Mouse (Mus musculus): ENCODE results near the gene Tmem233. TPM values are rescaled to one million over a fixed set of nuclear protein-coding genes. Genes with fewer than 3 reads are reported as not detected.

Gene Tmem233
- polyA plus RNA-seq, 1 experiment from 2014 or later, result not detected

- 77% methylated on average over 8 of the region's 8 CpGs for WGBS
- no peak overlapping the region for H3K4me3 ChIP-seq
- H3K27me3 ChIP-seq, result no peaks in the 10 kb centered on the region
- no peak overlapping the region for H3K9ac ChIP-seq
- no peak for ATAC-seq (ENCODE audit: low read depth)
- H3K4me2 ChIP-seq, result no peak overlapping the region
- H3K4me1 ChIP-seq (replicated peaks), result no peaks in the 10 kb centered on the region
- H3K36me3 ChIP-seq, result peaks cover 66% of the 10 kb centered on the region
- H3K27ac ChIP-seq (replicated peaks), result no peak overlapping the region
- no peaks in the 10 kb centered on the region for H3K9me3 ChIP-seq
Observed at GRCm38 (mm10) chr5:116013821-116014220, 69.2 kb downstream of the Tmem233 start.

GRCm38 (mm10) chr5:116012503-116012902, 70.5 kb downstream of the Tmem233 start:
- Histone ChIP-seq H3K27ac (replicated peaks) (no peak overlapping the region), H3K4me3 (no peak overlapping the region), H3K4me2 (no peak overlapping the region), H3K36me3 (peaks cover 52% of the 10 kb centered on the region), H3K9ac (no peak overlapping the region), H3K4me1 (replicated peaks) (no peaks in the 10 kb centered on the region), H3K27me3 (no peaks in the 10 kb centered on the region), H3K9me3 (no peaks in the 10 kb centered on the region)
- no peak for ATAC-seq (ENCODE audit: low read depth)
- WGBS, result 93% methylated on average over 7 of the region's 7 CpGs

- Histone ChIP-seq H3K36me3 (peaks cover 44% of the 10 kb centered on the region), H3K4me2 (no peak overlapping the region), H3K27me3 (no peaks in the 10 kb centered on the region), H3K9ac (no peak overlapping the region), H3K27ac (replicated peaks) (no peak overlapping the region), H3K4me1 (replicated peaks) (no peaks in the 10 kb centered on the region), H3K9me3 (no peaks in the 10 kb centered on the region), H3K4me3 (no peak overlapping the region)
- no peak for ATAC-seq (ENCODE audit: low read depth)
- 94% methylated on average over 7 of the region's 7 CpGs for WGBS
Observed at GRCm38 (mm10) chr5:116011700-116012099, 71.3 kb downstream of the Tmem233 start.

- Histone ChIP-seq H3K4me2 (no peak overlapping the region), H3K4me3 (no peak overlapping the region), H3K36me3 (peaks cover 28% of the 10 kb centered on the region), H3K4me1 (replicated peaks) (no peaks in the 10 kb centered on the region), H3K9me3 (no peaks in the 10 kb centered on the region), H3K27me3 (no peaks in the 10 kb centered on the region), H3K27ac (replicated peaks) (no peak overlapping the region), H3K9ac (no peak overlapping the region)
- 81% methylated on average over 2 of the region's 2 CpGs for WGBS
- no peak for ATAC-seq (ENCODE audit: low read depth)
Observed at GRCm38 (mm10) chr5:116009884-116010627, 73.0 kb downstream of the Tmem233 start.

- Histone ChIP-seq H3K9me3 (no peaks in the 10 kb centered on the region), H3K27ac (replicated peaks) (no peak overlapping the region), H3K27me3 (no peaks in the 10 kb centered on the region), H3K4me1 (replicated peaks) (peaks cover 5% of the 10 kb centered on the region), H3K4me3 (no peak overlapping the region), H3K4me2 (no peak overlapping the region), H3K36me3 (peaks cover 20% of the 10 kb centered on the region), H3K9ac (no peak overlapping the region)
- 86% methylated on average over 15 of the region's 15 CpGs for WGBS
- ATAC-seq (ENCODE audit: low read depth), result no peak
Observed at GRCm38 (mm10) chr5:116009091-116009851, 73.8 kb downstream of the Tmem233 start.

- peaks cover 14% of the 10 kb centered on the region for H3K4me1 ChIP-seq (replicated peaks)
- no peaks in the 10 kb centered on the region for H3K9me3 ChIP-seq
- no peaks in the 10 kb centered on the region for H3K27me3 ChIP-seq
- WGBS, result 86% methylated on average over 13 of the region's 13 CpGs
- H3K9ac ChIP-seq, result no peak overlapping the region
- H3K27ac ChIP-seq (replicated peaks), result no peak overlapping the region
- H3K36me3 ChIP-seq, result peaks cover 5% of the 10 kb centered on the region
- ATAC-seq (ENCODE audit: low read depth), result no peak
- H3K4me3 ChIP-seq, result no peak overlapping the region
- H3K4me2 ChIP-seq, result no peak overlapping the region
Observed at GRCm38 (mm10) chr5:116007723-116008122, 75.3 kb downstream of the Tmem233 start.

- no peaks in the 10 kb centered on the region for H3K36me3 ChIP-seq
- H3K9ac ChIP-seq, result no peak overlapping the region
- H3K4me2 ChIP-seq, result no peak overlapping the region
- ATAC-seq (ENCODE audit: low read depth), result no peak
- no peaks in the 10 kb centered on the region for H3K27me3 ChIP-seq
- no peak overlapping the region for H3K4me3 ChIP-seq
- no peak overlapping the region for H3K27ac ChIP-seq (replicated peaks)
- no peaks in the 10 kb centered on the region for H3K9me3 ChIP-seq
- WGBS, result 62% methylated on average over 22 of the region's 22 CpGs
- H3K4me1 ChIP-seq (replicated peaks), result peaks cover 14% of the 10 kb centered on the region
Observed at GRCm38 (mm10) chr5:116006324-116007099, 76.5 kb downstream of the Tmem233 start.

GRCm38 (mm10) chr5:116004271-116004670, 78.8 kb downstream of the Tmem233 start:
- Histone ChIP-seq H3K27ac (replicated peaks) (peak overlapping the region; percentile 46; the same call in 1 of the 2 replicates), H3K4me2 (peak overlapping the region; percentile 20), H3K4me3 (no peak overlapping the region), H3K27me3 (no peaks in the 10 kb centered on the region), H3K36me3 (no peaks in the 10 kb centered on the region), H3K9ac (no peak overlapping the region), H3K4me1 (replicated peaks) (peaks cover 14% of the 10 kb centered on the region), H3K9me3 (no peaks in the 10 kb centered on the region)
- 81% methylated on average over 10 of the region's 10 CpGs for WGBS
- 0 out of 2 replicates have a peak, but pooled peaks have one; percentile 19 for ATAC-seq (ENCODE audit: low read depth)

GRCm38 (mm10) chr5:116003825-116004224, 79.2 kb downstream of the Tmem233 start:
- Histone ChIP-seq H3K36me3 (no peaks in the 10 kb centered on the region), H3K27ac (replicated peaks) (peak overlapping the region; percentile 46), H3K27me3 (no peaks in the 10 kb centered on the region), H3K4me2 (peak overlapping the region; percentile 20), H3K4me3 (no peak overlapping the region), H3K9me3 (no peaks in the 10 kb centered on the region), H3K4me1 (replicated peaks) (peaks cover 14% of the 10 kb centered on the region), H3K9ac (no peak overlapping the region)
- ATAC-seq (ENCODE audit: low read depth), result 0 out of 2 replicates have a peak, but pooled peaks have one; percentile 32
- WGBS, result 42% methylated on average over 13 of the region's 13 CpGs

- 87% methylated on average over 8 of the region's 8 CpGs for WGBS
- H3K4me3 ChIP-seq, result no peak overlapping the region
- no peak overlapping the region for H3K9ac ChIP-seq
- no peak overlapping the region for H3K4me2 ChIP-seq
- ATAC-seq (ENCODE audit: low read depth), result no peak
- H3K4me1 ChIP-seq (replicated peaks), result peaks cover 14% of the 10 kb centered on the region
- no peaks in the 10 kb centered on the region for H3K36me3 ChIP-seq
- no peak overlapping the region for H3K27ac ChIP-seq (replicated peaks)
- no peaks in the 10 kb centered on the region for H3K27me3 ChIP-seq
- no peaks in the 10 kb centered on the region for H3K9me3 ChIP-seq
Observed at GRCm38 (mm10) chr5:116003154-116003553, 79.9 kb downstream of the Tmem233 start.

- Histone ChIP-seq H3K9me3 (no peaks in the 10 kb centered on the region), H3K4me2 (no peak overlapping the region), H3K9ac (no peak overlapping the region), H3K27ac (replicated peaks) (no peak overlapping the region), H3K36me3 (peaks cover 12% of the 10 kb centered on the region; the same call in 1 of the 2 replicates), H3K4me3 (no peak overlapping the region), H3K4me1 (replicated peaks) (no peaks in the 10 kb centered on the region), H3K27me3 (no peaks in the 10 kb centered on the region)
- ATAC-seq (ENCODE audit: low read depth), result no peak
- WGBS, result 81% methylated on average over 13 of the region's 13 CpGs
Observed at GRCm38 (mm10) chr5:115997376-115997775, 85.7 kb downstream of the Tmem233 start.

- ATAC-seq (ENCODE audit: low read depth), result no peak
- Histone ChIP-seq H3K36me3 (peaks cover 44% of the 10 kb centered on the region), H3K4me1 (replicated peaks) (no peaks in the 10 kb centered on the region), H3K4me2 (no peak overlapping the region), H3K9me3 (peaks cover 8% of the 10 kb centered on the region), H3K27ac (replicated peaks) (no peak overlapping the region), H3K9ac (no peak overlapping the region), H3K4me3 (no peak overlapping the region), H3K27me3 (no peaks in the 10 kb centered on the region)
- 87% methylated on average over 15 of the region's 15 CpGs for WGBS
Observed at GRCm38 (mm10) chr5:115994101-115994500, 88.9 kb downstream of the Tmem233 start.
